Mouse (Mus musculus) CH12.LX (cell line): ENCODE measurements around the gene Ppp1r1a. TPM values are rescaled to one million over a fixed set of nuclear protein-coding genes. Genes with fewer than 3 reads are reported as not detected.

Experiments
- DNase-seq: peaks from one replicate; pipeline ENCODE4 v3.0.0-alpha.2; 2013; ENCODE audit errors: extremely low read depth
- H3K27ac ChIP-seq: 2 replicates; pipeline ENCODE4 v1.5.1; 2012; ENCODE audit warnings: low read depth, mild to moderate bottlenecking, control low read depth, moderate library complexity; ENCODE audit not compliant: insufficient read depth
- H3K27me3 ChIP-seq: replicated peaks from 2 replicates; pipeline ENCODE3; 2012; ENCODE audit warnings: inconsistent platforms
- H3K36me3 ChIP-seq, 2 experiments: replicated peaks in 1 of 2; 2 replicates each; pipeline versions ENCODE3 to v1.6.1; 2012; ENCODE audit warnings: inconsistent platforms in 1 of 2, low read length in 1 of 2, mild to moderate bottlenecking in 1 of 2, mixed read lengths in 1 of 2, moderate library complexity in 1 of 2; ENCODE audit not compliant: control insufficient read depth in 1 of 2, insufficient read depth in 1 of 2
- H3K4me1 ChIP-seq, 2 experiments: 2 replicates each; pipeline ENCODE4 v1.6.1; 2012; ENCODE audit warnings: inconsistent platforms in 1 of 2, moderate library complexity in 1 of 2; ENCODE audit not compliant: insufficient read depth in 2 of 2, control insufficient read depth in 1 of 2
- H3K4me2 ChIP-seq: 2 replicates; pipeline ENCODE4 v1.6.1; 2012; ENCODE audit warnings: low read depth, mild to moderate bottlenecking, control low read depth; ENCODE audit not compliant: poor library complexity, insufficient read depth, severe bottlenecking
- H3K4me3 ChIP-seq, 3 experiments: fragments of 150-350 bp in 1 of 3; sonication (generic) in 1 of 3; replicated peaks in 1 of 3; 2 replicates each; pipeline versions ENCODE3 to v1.5.1; 2011 to 2012; ENCODE audit warnings: low read depth in 2 of 3, low read length in 2 of 3, mild to moderate bottlenecking in 2 of 3, moderate library complexity in 2 of 3, control low read depth in 1 of 3, improper control_type of control experiment in 1 of 3, inconsistent platforms in 1 of 3, mixed read lengths in 1 of 3; ENCODE audit not compliant: poor library complexity in 1 of 3
- H3K79me2 ChIP-seq: replicated peaks from 2 replicates; pipeline ENCODE4 v1.6.1; 2012; ENCODE audit warnings: mild to moderate bottlenecking, moderate library complexity; ENCODE audit not compliant: control insufficient read depth, poor library complexity, insufficient read depth, severe bottlenecking; ENCODE audit errors: extremely low read depth
- H3K9ac ChIP-seq: 2 replicates; pipeline ENCODE4 v1.6.1; 2012; ENCODE audit warnings: low read depth, mild to moderate bottlenecking, control low read depth, moderate library complexity; ENCODE audit not compliant: insufficient read depth
- H3K9me3 ChIP-seq: replicated peaks from 2 replicates; pipeline ENCODE3; 2012; ENCODE audit warnings: low read length, inconsistent platforms, mixed read lengths
- BHLHE40 ChIP-seq: IDR thresholded peaks from 2 replicates; pipeline ENCODE4 v1.6.1; 2011; ENCODE audit warnings: mild to moderate bottlenecking, low read depth, low read length, improper control_type of control experiment
- CHD1 ChIP-seq: IDR thresholded peaks from 2 replicates; pipeline ENCODE4 v1.6.1; 2012; ENCODE audit warnings: low read depth, low read length, improper control_type of control experiment, inconsistent platforms
- CHD2 ChIP-seq: IDR thresholded peaks from 2 replicates; pipeline ENCODE4 v1.6.1; 2011; ENCODE audit warnings: low read length, improper control_type of control experiment
- CTCF ChIP-seq, 2 experiments: IDR thresholded peaks in 1 of 2; conservative IDR thresholded peaks in 1 of 2; 2 replicates each; pipeline ENCODE4 v1.5.1; 2011 to 2012; ENCODE audit warnings: low read depth in 2 of 2, low read length in 2 of 2, improper control_type of control experiment in 1 of 2, inconsistent platforms in 1 of 2, mild to moderate bottlenecking in 1 of 2, moderate library complexity in 1 of 2
- E2F4 ChIP-seq: IDR thresholded peaks from 2 replicates; pipeline ENCODE4 v1.6.1; 2011; ENCODE audit warnings: low read depth, low read length, improper control_type of control experiment; ENCODE audit not compliant: insufficient replicate concordance
- ELF1 ChIP-seq: IDR thresholded peaks from 2 replicates; pipeline ENCODE4 v1.6.1; 2014; ENCODE audit warnings: low read depth, mild to moderate bottlenecking, inconsistent platforms, low read length, improper control_type of control experiment
- EP300 ChIP-seq: IDR thresholded peaks from 2 replicates; pipeline ENCODE4 v1.6.1; 2011; ENCODE audit warnings: low read length, improper control_type of control experiment
- ETS1 ChIP-seq: conservative IDR thresholded peaks from 2 replicates; pipeline ENCODE4 v1.6.1; 2012; ENCODE audit warnings: low read depth, mild to moderate bottlenecking, inconsistent platforms, low read length, improper control_type of control experiment, moderate library complexity
- GABPA ChIP-seq: IDR thresholded peaks from 2 replicates; pipeline ENCODE4 v1.6.1; 2012; ENCODE audit warnings: low read depth, low read length, improper control_type of control experiment, inconsistent platforms; ENCODE audit not compliant: insufficient replicate concordance
- HCFC1 ChIP-seq: IDR thresholded peaks from 2 replicates; pipeline ENCODE4 v1.6.1; 2012; ENCODE audit warnings: low read depth, mild to moderate bottlenecking, inconsistent platforms, low read length, improper control_type of control experiment
- JUN ChIP-seq: IDR thresholded peaks from 2 replicates; pipeline ENCODE4 v1.6.1; 2011; ENCODE audit warnings: low read depth, mild to moderate bottlenecking, low read length, improper control_type of control experiment, moderate library complexity; ENCODE audit not compliant: insufficient read depth
- JUND ChIP-seq: conservative IDR thresholded peaks from 2 replicates; pipeline ENCODE4 v1.6.1; 2011; ENCODE audit warnings: low read depth, low read length, improper control_type of control experiment
- KAT2A ChIP-seq: IDR thresholded peaks from 2 replicates; pipeline ENCODE4 v1.6.1; 2012; ENCODE audit warnings: low read length, improper control_type of control experiment, inconsistent platforms; ENCODE audit not compliant: insufficient replicate concordance
- MAFK ChIP-seq: IDR thresholded peaks from 2 replicates; pipeline ENCODE4 v1.6.1; 2011; ENCODE audit warnings: low read length, improper control_type of control experiment; ENCODE audit not compliant: insufficient replicate concordance
- MAX ChIP-seq: IDR thresholded peaks from 2 replicates; pipeline ENCODE4 v1.6.1; 2011; ENCODE audit warnings: low read length, improper control_type of control experiment
- MAZ ChIP-seq: IDR thresholded peaks from 2 replicates; pipeline ENCODE4 v1.6.1; 2012; ENCODE audit warnings: low read depth, mild to moderate bottlenecking, inconsistent platforms, low read length, improper control_type of control experiment, moderate library complexity
- MEF2A ChIP-seq: IDR thresholded peaks from 2 replicates; pipeline ENCODE4 v1.6.1; 2014; ENCODE audit warnings: low read depth, mild to moderate bottlenecking, inconsistent platforms, low read length, improper control_type of control experiment, borderline replicate concordance
- NELFE ChIP-seq: IDR thresholded peaks from 2 replicates; pipeline ENCODE4 v1.6.1; 2011; ENCODE audit warnings: low read depth, low read length, improper control_type of control experiment
- NRF1 ChIP-seq: IDR thresholded peaks from 2 replicates; pipeline ENCODE4 v1.6.1; 2014; ENCODE audit warnings: low read depth, mild to moderate bottlenecking, inconsistent platforms, low read length, improper control_type of control experiment, moderate library complexity
- POLR2A ChIP-seq: IDR thresholded peaks from 2 replicates; pipeline ENCODE4 v1.6.1; 2011; ENCODE audit warnings: low read depth, mild to moderate bottlenecking, improper control_type of control experiment, low read length
- POLR2AphosphoS2 ChIP-seq: IDR thresholded peaks from 2 replicates; pipeline ENCODE4 v1.6.1; 2011; ENCODE audit warnings: low read depth, low read length, improper control_type of control experiment
- RAD21 ChIP-seq: IDR thresholded peaks from 2 replicates; pipeline ENCODE4 v1.6.1; 2011; ENCODE audit warnings: low read depth, mild to moderate bottlenecking, low read length, improper control_type of control experiment, moderate library complexity
- RCOR1 ChIP-seq: conservative IDR thresholded peaks from 2 replicates; pipeline ENCODE4 v1.6.1; 2012; ENCODE audit warnings: low read depth, mild to moderate bottlenecking, inconsistent platforms, low read length, improper control_type of control experiment
- SIN3A ChIP-seq: IDR thresholded peaks from 2 replicates; pipeline ENCODE4 v1.6.1; 2012; ENCODE audit warnings: low read length, improper control_type of control experiment, inconsistent platforms
- TBP ChIP-seq: conservative IDR thresholded peaks from 2 replicates; pipeline ENCODE4 v1.6.1; 2011; ENCODE audit warnings: low read depth, low read length, improper control_type of control experiment
- UBTF ChIP-seq: IDR thresholded peaks from 2 replicates; pipeline ENCODE4 v1.6.1; 2012; ENCODE audit warnings: low read depth, mild to moderate bottlenecking, inconsistent platforms, low read length, improper control_type of control experiment, moderate library complexity
- USF1 ChIP-seq: IDR thresholded peaks from 2 replicates; pipeline ENCODE4 v1.6.1; 2014; ENCODE audit warnings: low read depth, mild to moderate bottlenecking, inconsistent platforms, low read length, improper control_type of control experiment
- USF2 ChIP-seq: conservative IDR thresholded peaks from 2 replicates; pipeline ENCODE4 v1.6.1; 2011; ENCODE audit warnings: low read depth, low read length, improper control_type of control experiment
- ZC3H11A ChIP-seq: IDR thresholded peaks from 2 replicates; pipeline ENCODE4 v1.6.1; 2012; ENCODE audit warnings: low read depth, mild to moderate bottlenecking, inconsistent platforms, low read length, improper control_type of control experiment
- ZKSCAN1 ChIP-seq: IDR thresholded peaks from 2 replicates; pipeline ENCODE4 v1.6.1; 2012; ENCODE audit warnings: low read depth, inconsistent platforms, low read length, improper control_type of control experiment, borderline replicate concordance
- ZMIZ1 ChIP-seq: IDR thresholded peaks from 2 replicates; pipeline ENCODE4 v1.6.1; 2012; ENCODE audit warnings: low read depth, mild to moderate bottlenecking, inconsistent platforms, low read length, improper control_type of control experiment
- ZNF384 ChIP-seq: IDR thresholded peaks from 2 replicates; pipeline ENCODE4 v1.6.1; 2012; ENCODE audit warnings: low read depth, low read length, improper control_type of control experiment, inconsistent platforms
- dilution Hi-C: fragments of 300-500 bp; cut with MboI; formaldehyde crosslinking; loops from 2 replicates; pipeline ENCODE4 v1.14.3; 2020; ENCODE audit warnings: low sequenced_read_pairs; ENCODE audit not compliant: extremely low pct_unique_long_range_greater_than_20kb, extremely low pct_ligation_motif_present
- in situ Hi-C: fragments of 300-500 bp; cut with MboI; formaldehyde crosslinking; loops from 3 replicates; pipeline ENCODE4 v1.14.3; 2019; ENCODE audit warnings: low sequenced_read_pairs, low pct_ligation_motif_present, low pct_unique_long_range_greater_than_20kb, mixed read lengths
- polyA plus RNA-seq: library from polyadenylated mRNA; unstranded; fragments of >175 nt; gene quantifications from 2 replicates; pipeline ENCODE4 v1.2.1, GENCODE M21; 2012; ENCODE audit warnings: low read depth; ENCODE audit not compliant: insufficient read length
- total RNA-seq, 2 experiments: library from RNA; depleted of rRNA; stranded (reverse); fragments of 300-350 nt in 1 of 2; fragments of >200 nt in 1 of 2; gene quantifications; 2 replicates each; pipeline ENCODE4 v1.2.3; 2012 to 2014

Gene Ppp1r1a
- total and polyA plus RNA-seq, 3 experiments, result 0.59 TPM; not detected in 2

GRCm38 (mm10) chr15:103564981-103565380 is 27.2 kb upstream of the Ppp1r1a start, which contains the start of gene Glycam1:
Gene Glycam1, minus strand, starts transcription at chr15:103565081.
- DNase-seq, result no peak
- H3K9me3 ChIP-seq, result no peaks in the 10 kb centered on the region
- in situ Hi-C loops (no loop called here), dilution Hi-C loops (no loop called here)
- H3K79me2 ChIP-seq, result no peaks in the 10 kb centered on the region
- H3K27me3 ChIP-seq, result no peaks in the 10 kb centered on the region
- no peak within 1 kb of the TSS for H3K27ac ChIP-seq
- H3K4me3 ChIP-seq, result no peak within 1 kb of the TSS
- H3K4me1 ChIP-seq, result peaks cover 0 to 10% of the 10 kb centered on the region in 2 experiments; a peak in 2 of 4 replicates
- no peak within 1 kb of the TSS for H3K9ac ChIP-seq
- H3K4me2 ChIP-seq, result no peak within 1 kb of the TSS
- TF ChIP-seq CHD2 (no peak), MAFK (no peak), JUN (no peak), BHLHE40 (no peak)
- H3K36me3 ChIP-seq, result no peaks in the 10 kb centered on the region

DNA sequence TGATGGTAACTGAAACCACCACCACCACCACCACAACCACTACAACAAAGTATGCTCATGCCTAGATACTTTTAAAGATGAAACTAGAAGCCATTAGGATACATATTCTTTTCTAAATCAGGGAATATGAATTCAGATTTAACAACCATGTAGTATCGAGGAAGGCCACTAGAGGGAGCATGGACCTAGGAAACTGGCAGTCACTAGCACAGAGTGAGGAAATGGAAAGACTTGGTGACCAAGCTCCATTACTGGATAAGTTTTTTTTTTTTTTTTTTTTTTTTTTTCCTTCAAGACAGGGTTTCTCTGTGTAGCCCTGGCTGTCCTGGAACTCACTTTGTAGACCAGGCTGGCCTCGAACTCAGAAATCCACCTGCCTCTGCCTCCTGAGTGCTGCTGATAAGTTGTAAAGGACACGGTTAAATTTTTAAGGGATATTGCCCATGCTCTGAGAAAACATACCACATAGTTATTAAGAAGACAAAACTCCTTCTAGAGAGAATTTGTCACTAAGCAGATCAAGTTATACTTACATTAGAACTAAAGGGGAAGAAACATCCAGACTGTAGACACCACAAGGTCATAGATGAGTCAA is 14.4 kb upstream of the Ppp1r1a start:
- dilution Hi-C loops, result no loop called here
- peak; percentile 83 for DNase-seq
- TF ChIP-seq CHD2 (0 out of 2 replicates have a peak, but pooled peaks have one; percentile 26), EP300 (peak; percentile 27; the same call in 1 of the 2 replicates), ZC3H11A (peak; percentile 13; the same call in 1 of the 2 replicates), TBP (no peak), GABPA (no peak), ZNF384 (peak; percentile 96), NRF1 (no peak), JUND (peak; percentile 57), RCOR1 (no peak), USF1 (no peak), NELFE (0 out of 2 replicates have a peak, but pooled peaks have one; percentile 12), MAZ (no peak), CTCF (conservative IDR thresholded peaks at IDR 0.05 in 1 of 2, IDR thresholded peaks at IDR 0.05 in 1 of 2; ENCODE audit: low read depth in 2 of 2, low read length in 2 of 2) (peak; percentile 91), ETS1 (no peak), ZKSCAN1 (no peak), E2F4 (no peak), RAD21 (peak; percentile 92), ZMIZ1 (no peak), UBTF (no peak), MAX (0 out of 2 replicates have a peak, but pooled peaks have one; percentile 18), USF2 (no peak), CHD1 (no peak), POLR2A (no peak), BHLHE40 (0 out of 2 replicates have a peak, but pooled peaks have one; percentile 3), MEF2A (no peak), HCFC1 (0 out of 2 replicates have a peak, but pooled peaks have one; percentile 13), SIN3A (no peak), POLR2AphosphoS2 (no peak), KAT2A (no peak), ELF1 (peak; percentile 41; the same call in 1 of the 2 replicates)

More for the DNA sequence above, 14.4 kb upstream of the Ppp1r1a start:
- in situ Hi-C loops, result no loop called here
- Histone ChIP-seq H3K4me1 (peaks cover 0 to 22% of the 10 kb centered on the region in 2 experiments; a peak in 2 of 4 replicates), H3K36me3 (no peaks in the 10 kb centered on the region), H3K4me3 (no peak overlapping the region), H3K27ac (no peak overlapping the region), H3K9ac (no peak overlapping the region), H3K9me3 (no peaks in the 10 kb centered on the region), H3K27me3 (no peaks in the 10 kb centered on the region), H3K79me2 (no peaks in the 10 kb centered on the region), H3K4me2 (no peak overlapping the region)
